Mouse (Mus musculus): ENCODE data around the gene Sema6b. TPM values are rescaled to one million over a fixed set of nuclear protein-coding genes. Genes with fewer than 3 reads are reported as not detected.

Sema6b gene
- total and polyA plus RNA-seq, 2 experiments from 2014 or later: 13.2 to 91.6 TPM

DNA sequence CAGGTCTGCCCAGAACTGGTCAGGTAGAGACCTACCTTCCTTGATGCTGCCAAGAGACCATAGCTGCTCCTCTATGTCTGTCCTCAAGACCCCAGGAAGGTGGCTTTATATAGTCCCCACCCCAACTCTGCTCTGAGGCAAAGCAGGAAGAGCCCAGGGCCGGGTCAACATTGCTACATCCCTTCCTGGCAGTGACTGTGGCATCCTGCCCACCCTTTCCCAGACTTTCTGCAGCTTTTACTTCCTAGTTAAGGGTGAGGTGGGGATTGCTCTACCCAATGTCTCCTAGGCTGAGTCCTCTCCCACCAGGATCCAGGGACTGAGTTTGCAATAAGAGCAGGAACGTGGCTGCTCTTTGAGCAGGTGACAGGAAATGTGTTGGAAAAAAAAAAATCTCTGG, 18.3 kb downstream of the Sema6b start, which contains the start of gene Lrg1:
Lrg1 (minus strand) TSS at position 176 of the 400 bp plus-strand sequence.
- 48% methylated on average over 2 of the region's 2 CpGs for WGBS
- 0 out of 2 replicates have a peak, but pooled peaks cover 3% of the 10 kb centered on the region for H3K4me1 ChIP-seq (ENCODE audit: insufficient read depth, low read length)
- H3K9ac ChIP-seq (replicated peaks; ENCODE audit: low read length): no peak within 1 kb of the TSS
- ATAC-seq (no peak), DNase-seq (ENCODE audit: low spot score) (no peak)
- no peak within 1 kb of the TSS for H3K4me2 ChIP-seq (ENCODE audit: low read depth, low read length)
- no peak within 1 kb of the TSS for H3K4me3 ChIP-seq (ENCODE audit: low read length)
- H3K27me3 ChIP-seq (ENCODE audit: insufficient read depth, low read length): peaks cover 21% of the 10 kb centered on the region
- peaks cover 17% of the 10 kb centered on the region for H3K36me3 ChIP-seq (ENCODE audit: insufficient read depth, low read length)
- peaks cover 5% of the 10 kb centered on the region; the same call in 1 of the 2 replicates for H3K9me3 ChIP-seq (ENCODE audit: low read length)
- H3K27ac ChIP-seq: no peak within 1 kb of the TSS
- TF ChIP-seq CTCF (IDR thresholded peaks at IDR 0.05; ENCODE audit: low read depth): no peak

GRCm38 (mm10) chr17:56119981-56120880, 19.9 kb downstream of the Sema6b start:
- WGBS: 7% methylated on average over 66 of the region's 66 CpGs
- ATAC-seq: no peak

GRCm38 (mm10) chr17:56119431-56119830, 20.7 kb downstream of the Sema6b start:
- TF ChIP-seq CTCF (IDR thresholded peaks at IDR 0.05; ENCODE audit: low read depth): no peak

More at GRCm38 (mm10) chr17:56119981-56120880, 19.9 kb downstream of the Sema6b start:
- H3K4me1 ChIP-seq (ENCODE audit: insufficient read depth, low read length): 0 out of 2 replicates have a peak, but pooled peaks cover 3% of the 10 kb centered on the region
- peak overlapping the region; percentile 36 for H3K4me2 ChIP-seq (ENCODE audit: low read depth, low read length)
- H3K27ac ChIP-seq: no peak overlapping the region
- H3K4me3 ChIP-seq (ENCODE audit: low read length): 0 out of 2 replicates have a peak overlapping the region, but pooled peaks have one; percentile 4
- peaks cover 5% of the 10 kb centered on the region; the same call in 1 of the 2 replicates for H3K9me3 ChIP-seq (ENCODE audit: low read length)
- no peak overlapping the region for H3K9ac ChIP-seq (replicated peaks; ENCODE audit: low read length)
- TF ChIP-seq CTCF (IDR thresholded peaks at IDR 0.05; ENCODE audit: low read depth): no peak
- H3K36me3 ChIP-seq (ENCODE audit: insufficient read depth, low read length): 0 out of 2 replicates have a peak, but pooled peaks cover 10% of the 10 kb centered on the region
- peak; percentile 46 for DNase-seq (ENCODE audit: low spot score)
- H3K27me3 ChIP-seq (ENCODE audit: insufficient read depth, low read length): peaks cover 21% of the 10 kb centered on the region

DNA sequence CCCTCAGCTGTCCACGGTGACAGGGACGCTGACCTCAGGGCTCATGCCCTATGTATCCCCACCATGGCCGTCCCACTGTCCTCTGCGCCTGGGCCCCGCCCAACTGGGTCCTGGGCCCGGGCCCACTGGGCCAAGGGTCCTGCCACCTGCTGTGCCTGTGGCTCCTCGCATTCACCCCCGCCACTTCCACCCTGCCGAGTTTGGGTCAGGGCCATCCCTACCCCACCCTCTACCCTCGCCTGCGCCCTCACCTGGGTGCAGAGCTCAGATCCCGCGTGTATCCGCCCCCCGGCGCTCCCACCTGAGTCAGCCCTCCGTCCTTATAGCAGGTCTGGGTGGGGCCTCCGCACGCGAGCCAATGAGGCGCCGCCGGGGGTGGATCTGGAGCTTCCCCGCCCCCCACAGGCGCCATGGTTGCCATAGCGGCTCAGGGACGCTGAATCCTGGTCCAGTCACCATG, 22.9 kb downstream of the Sema6b start, which contains the start of gene Plin5:
Plin5 (minus strand) TSS at position 346 of the 460 bp plus-strand sequence.
- H3K4me3 ChIP-seq (ENCODE audit: low read length): peak within 1 kb of the TSS; percentile 28
- 3% methylated on average over 27 of the region's 27 CpGs for WGBS
- DNase-seq (ENCODE audit: low spot score) (peak; percentile 69), ATAC-seq (peak; percentile 61)
- 0 out of 2 replicates have a peak, but pooled peaks cover 3% of the 10 kb centered on the region for H3K4me1 ChIP-seq (ENCODE audit: insufficient read depth, low read length)
- H3K27ac ChIP-seq: no peak within 1 kb of the TSS
- no peaks in the 10 kb centered on the region for H3K36me3 ChIP-seq (ENCODE audit: insufficient read depth, low read length)
- no peaks in the 10 kb centered on the region for H3K9me3 ChIP-seq (ENCODE audit: low read length)
- peaks cover 21% of the 10 kb centered on the region for H3K27me3 ChIP-seq (ENCODE audit: insufficient read depth, low read length)
- TF ChIP-seq CTCF (IDR thresholded peaks at IDR 0.05; ENCODE audit: low read depth): no peak
- peak within 1 kb of the TSS; percentile 57 for H3K4me2 ChIP-seq (ENCODE audit: low read depth, low read length)
- no peak within 1 kb of the TSS for H3K9ac ChIP-seq (replicated peaks; ENCODE audit: low read length)

More at GRCm38 (mm10) chr17:56119431-56119830, 20.7 kb downstream of the Sema6b start:
- 39% methylated on average over 12 of the region's 12 CpGs for WGBS
- Histone ChIP-seq H3K36me3 (ENCODE audit: insufficient read depth, low read length) (0 out of 2 replicates have a peak, but pooled peaks cover 10% of the 10 kb centered on the region), H3K4me3 (ENCODE audit: low read length) (no peak overlapping the region), H3K27me3 (ENCODE audit: insufficient read depth, low read length) (peaks cover 21% of the 10 kb centered on the region), H3K9me3 (ENCODE audit: low read length) (peaks cover 5% of the 10 kb centered on the region; the same call in 1 of the 2 replicates), H3K4me1 (ENCODE audit: insufficient read depth, low read length) (0 out of 2 replicates have a peak, but pooled peaks cover 3% of the 10 kb centered on the region), H3K9ac (replicated peaks; ENCODE audit: low read length) (0 out of 2 replicates have a peak overlapping the region, but pooled peaks have one; percentile 13), H3K27ac (no peak overlapping the region), H3K4me2 (ENCODE audit: low read depth, low read length) (peak overlapping the region; percentile 36; the same call in 1 of the 2 replicates)
- ATAC-seq (no peak), DNase-seq (ENCODE audit: low spot score) (no peak)

GRCm38 (mm10) chr17:56116193-56116592, 23.9 kb downstream of the Sema6b start:
- Histone ChIP-seq H3K4me1 (ENCODE audit: insufficient read depth, low read length) (0 out of 2 replicates have a peak, but pooled peaks cover 3% of the 10 kb centered on the region), H3K9me3 (ENCODE audit: low read length) (no peaks in the 10 kb centered on the region), H3K4me2 (ENCODE audit: low read depth, low read length) (no peak overlapping the region), H3K27me3 (ENCODE audit: insufficient read depth, low read length) (peaks cover 21% of the 10 kb centered on the region), H3K27ac (no peak overlapping the region), H3K9ac (replicated peaks; ENCODE audit: low read length) (no peak overlapping the region), H3K4me3 (ENCODE audit: low read length) (no peak overlapping the region), H3K36me3 (ENCODE audit: insufficient read depth, low read length) (no peaks in the 10 kb centered on the region)
- 76% methylated on average over 10 of the region's 10 CpGs for WGBS
- ATAC-seq (no peak), DNase-seq (ENCODE audit: low spot score) (no peak)
- no peak for TF ChIP-seq CTCF (IDR thresholded peaks at IDR 0.05; ENCODE audit: low read depth)

GRCm38 (mm10) chr17:56112743-56113142, 27.4 kb downstream of the Sema6b start:
- no peak overlapping the region for H3K4me2 ChIP-seq (ENCODE audit: low read depth, low read length)
- ATAC-seq (no peak), DNase-seq (ENCODE audit: low spot score) (no peak)
- H3K36me3 ChIP-seq (ENCODE audit: insufficient read depth, low read length): no peaks in the 10 kb centered on the region
- H3K4me1 ChIP-seq (ENCODE audit: insufficient read depth, low read length): no peaks in the 10 kb centered on the region
- H3K27me3 ChIP-seq (ENCODE audit: insufficient read depth, low read length): no peaks in the 10 kb centered on the region
- H3K9me3 ChIP-seq (ENCODE audit: low read length): no peaks in the 10 kb centered on the region
- no peak overlapping the region for H3K9ac ChIP-seq (replicated peaks; ENCODE audit: low read length)
- no peak for TF ChIP-seq CTCF (IDR thresholded peaks at IDR 0.05; ENCODE audit: low read depth)
- 64% methylated on average over 3 of the region's 3 CpGs for WGBS
- H3K27ac ChIP-seq: no peak overlapping the region
- H3K4me3 ChIP-seq (ENCODE audit: low read length): no peak overlapping the region

Data from hindbrain, postnatal 0 days (tissue).